Mouse (Mus musculus): ENCODE data around the gene Mettl26.
"Not testable (repeated sequence)": the region's sequence is repeated elsewhere in the genome, so short reads cannot be mapped to it uniquely, and the experiment has no call there.

Mettl26 gene

GRCm38 (mm10) chr17:25868601-25869191 is 6.2 kb upstream of the Mettl26 start, which contains the start of gene Mcrip2:
TSS of gene Mcrip2 (minus strand) at chr17:25868764.
- peak; percentile 65 to 75 for DNase-seq (ENCODE audit: low spot score in 2 of 2)

- no peak for DNase-seq (ENCODE audit: low spot score in 2 of 2)
Observed at GRCm38 (mm10) chr17:25869498-25869897, 5.4 kb upstream of the Mettl26 start.

GRCm38 (mm10) chr17:25869954-25870353 is 4.9 kb upstream of the Mettl26 start:
- DNase-seq (ENCODE audit: low spot score in 2 of 2): no peak

GRCm38 (mm10) chr17:25871566-25871965 is 3.3 kb upstream of the Mettl26 start:
- DNase-seq (ENCODE audit: low spot score in 2 of 2): not testable (repeated sequence)

GRCm38 (mm10) chr17:25872676-25873075 is 2.2 kb upstream of the Mettl26 start:
- no peak for DNase-seq (ENCODE audit: low spot score in 2 of 2)

GRCm38 (mm10) chr17:25873405-25874147 is 1.3 kb upstream of the Mettl26 start:
- no peak for DNase-seq (ENCODE audit: low spot score in 2 of 2)

GRCm38 (mm10) chr17:25874148-25874720 is 640 bp upstream of the Mettl26 start:
- no peak for DNase-seq (ENCODE audit: low spot score in 2 of 2)

- DNase-seq (ENCODE audit: low spot score in 2 of 2): peak; percentile 73 to 89
Observed at GRCm38 (mm10) chr17:25875171-25876136, 580 bp downstream of the Mettl26 start.

GRCm38 (mm10) chr17:25876347-25876915 is 1.6 kb downstream of the Mettl26 start:
- DNase-seq (ENCODE audit: low spot score in 2 of 2): no peak

GRCm38 (mm10) chr17:25877025-25877424 is 2.2 kb downstream of the Mettl26 start:
- no peak for DNase-seq (ENCODE audit: low spot score in 2 of 2)

- DNase-seq (ENCODE audit: low spot score in 2 of 2): no peak
Observed at GRCm38 (mm10) chr17:25877741-25878610, 3.1 kb downstream of the Mettl26 start.

- DNase-seq (ENCODE audit: low spot score in 2 of 2): no peak
Observed at GRCm38 (mm10) chr17:25878611-25879180, 3.8 kb downstream of the Mettl26 start.

- DNase-seq (ENCODE audit: low spot score in 2 of 2): no peak
Observed at GRCm38 (mm10) chr17:25879261-25879660, 4.4 kb downstream of the Mettl26 start.

- no peak for DNase-seq (ENCODE audit: low spot score in 2 of 2)
Observed at GRCm38 (mm10) chr17:25879750-25880149, 4.9 kb downstream of the Mettl26 start.

- no peak for DNase-seq (ENCODE audit: low spot score in 2 of 2)
Observed at GRCm38 (mm10) chr17:25880196-25880910, 5.5 kb downstream of the Mettl26 start, which contains the start of gene Wfikkn1. TSS of gene Wfikkn1 (minus strand) at chr17:25880858.

- no peak for DNase-seq (ENCODE audit: low spot score in 2 of 2)
Observed at GRCm38 (mm10) chr17:25880913-25881641, 6.2 kb downstream of the Mettl26 start.

GRCm38 (mm10) chr17:25881691-25882090 is 6.8 kb downstream of the Mettl26 start:
- no peak for DNase-seq (ENCODE audit: low spot score in 2 of 2)

GRCm38 (mm10) chr17:25882306-25882705 is 7.4 kb downstream of the Mettl26 start:
- DNase-seq (ENCODE audit: low spot score in 2 of 2): no peak

GRCm38 (mm10) chr17:25883268-25883667 is 8.4 kb downstream of the Mettl26 start:
- no peak for DNase-seq (ENCODE audit: low spot score in 2 of 2)
